Mouse (Mus musculus) lung, embryonic 16.5 days (tissue): ENCODE results near the gene Mgat5b. TPM values are rescaled to one million over a fixed set of nuclear protein-coding genes. Genes with fewer than 3 reads are reported as not detected.

Experiments
- ATAC-seq: fragments of 200-750 bp; cut with Nextera tagmentation; 2 replicates; pipeline ENCODE4 v1.8.0; 2017; ENCODE audit warnings: low read depth, mild to moderate bottlenecking, moderate library complexity
- H3K27ac ChIP-seq: fragments of 300-500 bp; sonication (generic); 2 replicates; pipeline ENCODE4 v1.5.1; 2014; ENCODE audit warnings: mild to moderate bottlenecking, control low read depth, low read length
- H3K27me3 ChIP-seq: fragments of 300-500 bp; sonication (generic); 2 replicates; pipeline ENCODE4 v1.6.1; 2014; ENCODE audit warnings: low read depth, low read length, mixed read lengths; ENCODE audit not compliant: control insufficient read depth, insufficient read depth
- H3K36me3 ChIP-seq: fragments of 300-500 bp; sonication (generic); 2 replicates; pipeline ENCODE4 v1.6.1; 2014; ENCODE audit warnings: low read length; ENCODE audit not compliant: control insufficient read depth, insufficient read depth
- H3K4me1 ChIP-seq: fragments of 300-500 bp; sonication (generic); replicated peaks from 2 replicates; pipeline ENCODE4 v1.6.1; 2014; ENCODE audit warnings: low read length, mixed read lengths; ENCODE audit not compliant: control insufficient read depth, insufficient read depth
- H3K4me2 ChIP-seq: fragments of 300-500 bp; sonication (generic); 2 replicates; pipeline ENCODE4 v1.6.1; 2014; ENCODE audit warnings: low read depth, low read length, control low read depth
- H3K4me3 ChIP-seq: fragments of 300-500 bp; sonication (generic); 2 replicates; pipeline ENCODE4 v1.5.1; 2014; ENCODE audit warnings: mild to moderate bottlenecking, low read length, control low read depth
- H3K9ac ChIP-seq: fragments of 300-500 bp; sonication (generic); 2 replicates; pipeline ENCODE4 v1.6.1; 2014; ENCODE audit warnings: low read length, control low read depth
- H3K9me3 ChIP-seq: fragments of 300-500 bp; sonication (generic); 2 replicates; pipeline ENCODE4 v1.6.1; 2016; ENCODE audit warnings: low read length; ENCODE audit not compliant: control insufficient read depth
- WGBS: fragments of 180-500 bp; shearing (Covaris S2); extraction: QIAGEN DNeasy Blood & Tissue Kit; methylation state at CpG from one replicate; pipeline ENCODE4 v1.1.7; 2014; 5-methylcytosine and 5-hydroxymethylcytosine counted together
- polyA plus RNA-seq: library from polyadenylated mRNA; unstranded; fragments of >200 nt; fragmentation: Nextera tagmentation; extraction: Ambion mirVana; gene quantifications from 2 replicates; pipeline ENCODE4 v1.2.1, GENCODE M21; 2015

Mgat5b gene
- polyA plus RNA-seq, 1 experiment from 2014 or later, result 0.18 TPM

DNA sequence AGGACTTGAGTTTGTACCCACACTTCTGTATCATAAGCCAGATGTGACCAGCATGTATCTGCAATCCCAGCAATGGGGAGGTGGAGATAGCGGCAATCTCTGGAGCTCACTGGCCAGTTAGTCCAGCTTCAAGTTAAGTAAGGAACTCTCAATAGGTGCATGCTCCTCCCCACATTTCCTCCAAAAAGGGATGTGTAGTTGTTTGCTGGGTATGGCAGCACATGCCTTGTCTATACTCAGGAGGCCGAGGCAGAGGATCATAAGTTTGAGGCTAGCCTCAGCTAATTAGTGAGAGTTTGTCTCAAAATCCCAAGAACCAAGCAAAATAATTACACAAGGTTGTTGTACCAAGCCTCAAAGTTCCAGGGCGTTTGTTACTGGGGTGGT lies 110.9 kb downstream of the Mgat5b start:
- no peaks in the 10 kb centered on the region for H3K9me3 ChIP-seq
- H3K4me1 ChIP-seq, result no peaks in the 10 kb centered on the region
- no peak overlapping the region for H3K4me3 ChIP-seq
- H3K27me3 ChIP-seq, result no peaks in the 10 kb centered on the region
- no peaks in the 10 kb centered on the region for H3K36me3 ChIP-seq
- H3K27ac ChIP-seq, result no peak overlapping the region
- 79% methylated on average over 3 of the region's 3 CpGs for WGBS
- H3K4me2 ChIP-seq, result no peak overlapping the region
- ATAC-seq, result no peak
- no peak overlapping the region for H3K9ac ChIP-seq

DNA sequence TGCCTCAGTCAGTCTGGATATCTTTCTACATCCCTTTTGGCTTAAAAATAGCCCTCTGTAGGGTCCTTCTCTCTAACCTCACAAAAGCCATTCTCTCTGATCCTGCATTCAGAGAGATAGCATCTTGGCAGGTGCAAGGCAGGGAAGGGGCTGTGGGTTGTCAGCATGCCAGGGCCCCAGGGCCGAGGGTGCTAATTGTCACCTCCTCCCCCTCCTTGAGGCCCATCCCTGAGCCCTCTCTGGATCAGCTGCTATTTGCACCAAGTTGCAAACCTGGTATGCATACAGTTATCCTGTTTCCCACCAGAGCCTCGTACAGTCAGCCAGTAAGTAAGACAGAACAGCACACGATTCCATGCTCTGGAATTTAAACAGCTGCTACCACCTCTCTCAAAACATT lies 111.4 kb downstream of the Mgat5b start:
- WGBS, result 22% methylated on average over 3 of the region's 3 CpGs
- H3K36me3 ChIP-seq, result no peaks in the 10 kb centered on the region
- no peak for ATAC-seq

DNA sequence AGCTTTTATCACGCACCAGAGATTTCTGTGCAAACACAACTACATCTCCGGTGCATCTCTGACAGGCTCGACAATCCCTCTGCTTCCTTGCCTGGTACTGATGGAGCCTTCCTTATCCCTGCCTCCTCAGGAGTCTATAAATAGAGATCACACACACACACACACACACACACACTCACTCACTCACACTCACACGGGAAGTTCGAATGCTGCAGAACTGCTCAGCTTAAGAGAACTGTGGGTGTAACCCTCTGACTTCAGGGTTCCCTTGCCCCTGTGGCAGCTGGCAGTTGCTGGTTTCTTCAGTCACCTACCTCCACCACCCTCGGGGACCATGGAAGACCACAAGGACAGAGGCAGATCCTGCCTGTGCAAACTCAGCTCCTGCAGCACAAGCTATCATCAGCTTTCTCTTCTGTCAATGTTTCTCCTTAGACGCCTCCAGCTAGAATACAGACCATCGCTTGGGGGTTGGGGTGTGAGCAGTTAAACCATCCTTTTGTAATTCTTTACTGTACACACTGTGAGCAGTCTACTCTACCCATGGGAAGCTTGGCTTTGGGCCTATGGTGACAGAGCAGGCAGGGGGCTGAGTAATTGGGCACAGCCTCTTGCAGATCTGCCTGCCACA lies 111.9 kb downstream of the Mgat5b start:
- Histone ChIP-seq H3K36me3 (no peaks in the 10 kb centered on the region), H3K4me3 (no peak overlapping the region), H3K4me2 (no peak overlapping the region), H3K27ac (no peak overlapping the region), H3K27me3 (no peaks in the 10 kb centered on the region), H3K9ac (no peak overlapping the region), H3K9me3 (no peaks in the 10 kb centered on the region), H3K4me1 (no peaks in the 10 kb centered on the region)
- 24% methylated on average over 8 of the region's 8 CpGs for WGBS
- peak; percentile 24; the same call in 1 of the 2 replicates for ATAC-seq

More for the DNA sequence above, 111.4 kb downstream of the Mgat5b start:
- no peak overlapping the region for H3K4me3 ChIP-seq
- no peak overlapping the region for H3K9ac ChIP-seq
- H3K27me3 ChIP-seq, result no peaks in the 10 kb centered on the region
- H3K27ac ChIP-seq, result no peak overlapping the region
- H3K4me1 ChIP-seq, result no peaks in the 10 kb centered on the region
- no peak overlapping the region for H3K4me2 ChIP-seq
- H3K9me3 ChIP-seq, result no peaks in the 10 kb centered on the region

DNA sequence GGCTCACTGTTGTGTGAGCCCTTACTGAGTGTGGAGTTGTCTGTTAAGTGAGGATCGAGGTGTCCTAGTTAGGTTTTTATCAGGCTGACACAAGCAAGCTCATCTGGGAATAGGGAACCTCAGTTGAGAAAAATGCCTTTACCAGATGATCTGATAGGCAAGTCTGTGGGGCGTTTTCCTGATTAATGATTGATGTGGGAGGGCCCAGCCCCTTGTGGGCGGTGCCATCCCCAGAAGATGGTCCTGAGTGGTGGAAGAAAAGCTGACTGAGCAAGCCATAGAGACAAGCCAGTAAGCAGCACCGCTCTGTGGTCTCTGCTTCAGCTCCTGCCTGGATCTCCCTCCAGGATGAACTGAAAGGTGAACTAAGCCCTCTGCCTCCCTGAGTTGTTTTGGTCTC lies 112.6 kb downstream of the Mgat5b start:
- ATAC-seq, result no peak; the same call in 1 of the 2 replicates
- Histone ChIP-seq H3K27ac (no peak overlapping the region), H3K4me1 (no peaks in the 10 kb centered on the region)

DNA sequence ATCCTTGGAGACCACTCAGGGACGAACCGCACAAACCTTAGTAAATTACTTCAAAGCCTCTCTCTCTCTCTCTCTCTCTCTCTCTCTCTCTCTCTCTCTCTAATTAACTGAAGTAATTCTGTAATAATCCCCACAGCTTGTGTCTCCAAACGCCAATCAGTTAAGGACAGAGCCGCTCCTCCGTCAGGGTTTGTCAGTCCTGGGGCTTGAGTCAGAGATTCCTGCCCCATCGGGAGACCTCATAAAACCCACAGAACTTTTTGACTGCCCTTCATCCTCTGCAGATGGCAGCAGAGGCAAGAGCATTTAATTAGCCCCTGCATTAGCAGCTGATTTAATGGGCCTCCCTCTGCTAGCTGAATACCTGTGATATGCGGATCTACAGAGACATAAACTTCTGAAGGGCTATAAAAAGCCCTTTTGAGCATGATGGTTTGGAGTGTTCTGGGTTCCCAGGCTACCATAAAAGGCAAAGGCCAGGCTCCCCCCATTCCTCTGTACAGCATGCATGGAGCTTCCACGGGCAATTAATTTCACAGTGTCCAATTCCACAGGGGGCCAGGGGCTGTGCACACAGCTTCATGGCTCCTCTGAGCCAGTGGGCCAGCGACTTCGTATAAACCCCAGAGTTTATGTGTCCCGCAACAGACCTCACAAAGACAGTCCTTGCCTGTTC lies 117.1 kb downstream of the Mgat5b start:
- Histone ChIP-seq H3K4me3 (no peak overlapping the region), H3K27ac (no peak overlapping the region), H3K9ac (no peak overlapping the region), H3K27me3 (no peaks in the 10 kb centered on the region), H3K4me2 (no peak overlapping the region), H3K9me3 (no peaks in the 10 kb centered on the region), H3K36me3 (no peaks in the 10 kb centered on the region), H3K4me1 (no peaks in the 10 kb centered on the region; the same call in 1 of the 2 replicates)
- WGBS, result 59% methylated on average over 11 of the region's 11 CpGs
- ATAC-seq, result no peak

More for the DNA sequence above, 112.6 kb downstream of the Mgat5b start:
- no peaks in the 10 kb centered on the region for H3K9me3 ChIP-seq
- no peaks in the 10 kb centered on the region for H3K27me3 ChIP-seq
- H3K36me3 ChIP-seq, result no peaks in the 10 kb centered on the region
- H3K9ac ChIP-seq, result no peak overlapping the region
- no peak overlapping the region for H3K4me3 ChIP-seq
- 17% methylated on average over 4 of the region's 4 CpGs for WGBS
- no peak overlapping the region for H3K4me2 ChIP-seq

Other genes starting within 250 kb of the Mgat5b start
- gene St6galnac1, start 143.4 kb upstream of the Mgat5b start, polyA plus RNA-seq, result not detected in 2 replicates
- 14.2 and 15.3 TPM in 2 replicates for gene Mxra7, start 90.8 kb upstream of the Mgat5b start, polyA plus RNA-seq
- 53.5 and 59.9 TPM in 2 replicates for gene Mettl23, start 75.6 kb upstream of the Mgat5b start, polyA plus RNA-seq
- 59.5 and 60.8 TPM in 2 replicates for gene Jmjd6, start 75.4 kb upstream of the Mgat5b start, polyA plus RNA-seq
- gene Mfsd11, start 66.4 kb upstream of the Mgat5b start, polyA plus RNA-seq, result 36.0 and 36.6 TPM in 2 replicates
- 661 and 761 TPM in 2 replicates for gene Srsf2, start 65.8 kb upstream of the Mgat5b start, polyA plus RNA-seq
- gene Sec14l1, start 196.3 kb downstream of the Mgat5b start, polyA plus RNA-seq, result 74.5 and 76.5 TPM in 2 replicates